Mouse (Mus musculus) embryo, embryonic 11 days (tissue): ENCODE measurements at regions not wholly inside any gene's neighbourhood (a gene's known extent, or its start where the extent isn't known, plus 50 kb on each side); places are given as distances from the start of the nearest gene placed in this dataset.

Experiments used
- DNase-seq: peaks from one replicate; pipeline ENCODE4 v3.0.0-alpha.2; 2015

GRCm38 (mm10) chrX:150709416-150709815 is 52.0 kb upstream of the Tro start:
- peak; percentile 53 for DNase-seq
